Mouse (Mus musculus) spleen, adult 2 months (tissue): ENCODE data around the gene Dip2c.

ENCODE experiments used
- CTCF ChIP-seq: fragments of 200-500 bp; IDR thresholded peaks from 2 replicates; pipeline ENCODE4 v1.5.1; 2011; ENCODE audit warnings: mild to moderate bottlenecking, inconsistent platforms; ENCODE audit not compliant: insufficient read depth, insufficient read length, insufficient replicate concordance; ENCODE audit errors: extremely low read depth
- POLR2A ChIP-seq: fragments of 200-500 bp; IDR thresholded peaks from 2 replicates; pipeline ENCODE4 v1.6.1; 2011; ENCODE audit warnings: low read depth, low read length, inconsistent platforms

- TF ChIP-seq POLR2A (no peak), CTCF (no peak)
These were observed 285.8 kb downstream of the Dip2c start for GRCm38 (mm10) chr13:9562099-9562498.
